Mouse (Mus musculus): ENCODE results near the gene Inava.

DNA sequence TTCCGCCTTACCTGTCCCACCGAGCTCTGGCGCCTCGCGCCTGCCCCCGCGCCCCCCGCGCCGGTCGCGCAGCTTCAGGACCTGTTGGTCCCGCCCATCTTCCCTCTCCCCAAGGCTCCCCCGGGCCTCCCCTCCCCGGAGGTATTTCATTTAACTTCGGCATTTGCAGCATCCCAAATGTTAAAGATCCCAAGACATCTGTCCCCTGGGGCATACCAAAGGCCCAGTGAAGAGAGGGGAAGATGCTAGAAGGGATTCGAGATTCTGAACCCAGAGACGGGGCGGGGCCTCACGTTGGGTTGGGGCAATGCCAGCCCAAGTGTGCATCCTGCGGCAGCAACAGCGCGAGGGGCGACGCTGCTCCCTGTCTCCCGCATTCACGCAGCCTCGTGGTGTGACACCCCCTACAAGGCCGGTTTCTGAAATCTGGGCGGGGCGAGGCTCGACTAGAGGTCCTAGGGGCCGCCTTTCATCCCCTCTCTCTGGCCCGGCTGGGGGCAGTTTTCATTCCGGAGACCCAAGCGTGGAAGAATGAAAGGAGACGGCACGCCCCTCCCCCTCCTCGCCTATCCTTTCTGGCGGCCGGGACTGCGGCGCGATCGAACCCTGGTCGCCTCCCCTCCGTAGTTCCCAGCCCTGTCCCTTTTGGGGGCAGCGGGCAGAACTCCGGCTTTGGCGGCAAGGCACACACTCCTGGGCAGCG lies at the start of gene Inava:
- TF ChIP-seq CTCF (IDR thresholded peaks at IDR 0.05; ENCODE audit: low read depth, low read length) (no peak), POLR2A (IDR thresholded peaks at IDR 0.05; ENCODE audit: insufficient read depth, low read length) (no peak), EP300 (IDR thresholded peaks at IDR 0.05; ENCODE audit: insufficient read depth, low read depth, low read length) (0 out of 2 replicates have a peak, but pooled peaks have one; percentile 5)
